Mouse (Mus musculus): ENCODE measurements around the gene Chic1.

Gene Chic1

GRCm38 (mm10) chrX:103356287-103356686 is at the start of gene Chic1:
TSS of gene Chic1 (plus strand) at chrX:103356476.
- in situ Hi-C loops (cut with MboI, MseI), result no loop called here

- in situ Hi-C loops (cut with MboI, MseI), result no loop called here
Measured at GRCm38 (mm10) chrX:103308262-103308661, 48.0 kb upstream of the Chic1 start.

GRCm38 (mm10) chrX:103311723-103312122 is 44.6 kb upstream of the Chic1 start:
- in situ Hi-C loops (cut with MboI, MseI), result no loop called here

- in situ Hi-C loops (cut with MboI, MseI), result no loop called here
Measured at GRCm38 (mm10) chrX:103314146-103314545, 42.1 kb upstream of the Chic1 start.

DNA sequence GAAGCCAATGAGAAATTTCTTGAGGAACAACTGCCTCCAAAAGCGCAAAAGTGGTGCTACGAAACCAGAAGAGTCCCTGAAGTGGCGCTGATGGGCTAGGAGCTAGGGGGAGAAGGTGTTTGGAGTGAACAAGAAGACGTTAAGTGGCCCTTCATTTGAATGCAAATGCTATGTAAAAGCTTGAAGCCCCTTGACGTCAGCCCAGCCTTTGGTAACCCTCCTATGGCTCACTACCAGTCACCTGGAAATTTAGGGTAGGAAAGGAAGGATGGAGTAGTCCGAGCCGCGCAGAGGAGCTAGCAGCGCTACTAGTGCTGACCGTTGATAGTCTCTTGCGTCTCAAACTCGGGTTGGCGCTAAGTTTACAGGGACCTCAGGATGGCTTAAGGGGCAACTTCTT is 35.1 kb upstream of the Chic1 start, which contains the start of gene Cdx4:
TSS of gene Cdx4 (plus strand) at position 253 of the 400 bp plus-strand sequence.
- in situ Hi-C loops (cut with MboI, MseI), result no loop called here

- in situ Hi-C loops (cut with MboI, MseI), result no loop called here
Measured at GRCm38 (mm10) chrX:103325900-103326299, 30.4 kb upstream of the Chic1 start.

DNA sequence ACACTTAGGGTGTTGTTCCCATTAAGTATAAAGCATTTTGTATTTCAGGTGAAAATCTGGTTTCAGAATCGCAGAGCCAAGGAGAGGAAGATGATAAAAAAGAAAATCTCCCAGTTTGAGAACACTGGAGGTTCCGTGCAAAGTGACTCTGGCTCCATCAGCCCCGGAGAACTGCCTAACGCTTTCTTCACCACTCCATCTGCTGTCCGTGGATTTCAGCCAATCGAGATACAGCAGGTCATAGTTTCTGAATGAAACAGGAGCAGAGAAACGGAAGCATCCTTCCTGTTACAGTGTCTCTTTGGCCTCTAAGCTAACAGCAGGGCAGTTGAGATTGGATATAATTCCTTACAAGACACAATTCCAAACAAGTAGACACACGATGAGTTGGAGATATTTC is 26.9 kb upstream of the Chic1 start:
- in situ Hi-C loops (cut with MboI, MseI), result no loop called here

DNA sequence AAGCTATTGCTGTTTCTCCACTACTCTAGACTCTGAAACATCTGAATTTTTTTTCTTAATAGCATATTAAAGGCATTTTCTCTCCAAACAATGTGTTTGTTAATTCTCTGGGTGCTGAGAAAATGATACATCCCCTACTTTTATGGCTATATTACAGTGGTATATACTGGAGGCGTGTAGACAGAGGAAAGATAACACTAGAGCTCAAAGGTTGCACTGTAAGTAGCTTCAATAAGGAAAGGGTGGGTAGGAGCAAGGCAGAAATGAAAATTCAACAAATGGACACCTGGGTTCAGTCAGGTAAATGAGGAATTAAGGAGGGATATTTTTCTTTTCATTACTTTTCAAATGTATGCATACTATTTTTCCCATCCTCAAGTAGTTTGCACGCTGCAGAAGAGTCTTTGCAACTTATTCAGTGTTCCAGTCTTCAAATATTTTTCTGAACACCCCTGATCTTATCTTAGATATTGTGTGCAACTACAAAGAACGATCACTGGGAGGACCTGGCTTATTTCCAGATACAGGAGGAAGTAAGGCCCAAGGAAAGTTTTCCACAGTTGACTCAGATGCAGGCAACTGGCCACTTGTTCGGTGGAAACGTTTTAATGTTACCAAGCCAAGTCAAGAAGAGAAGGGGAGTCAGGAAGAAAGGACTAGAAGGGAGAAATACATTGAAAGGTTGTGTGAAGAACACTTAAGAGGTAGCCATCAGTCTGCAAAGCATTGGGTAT is 25.0 kb upstream of the Chic1 start:
- in situ Hi-C loops (cut with MboI, MseI), result no loop called here

DNA sequence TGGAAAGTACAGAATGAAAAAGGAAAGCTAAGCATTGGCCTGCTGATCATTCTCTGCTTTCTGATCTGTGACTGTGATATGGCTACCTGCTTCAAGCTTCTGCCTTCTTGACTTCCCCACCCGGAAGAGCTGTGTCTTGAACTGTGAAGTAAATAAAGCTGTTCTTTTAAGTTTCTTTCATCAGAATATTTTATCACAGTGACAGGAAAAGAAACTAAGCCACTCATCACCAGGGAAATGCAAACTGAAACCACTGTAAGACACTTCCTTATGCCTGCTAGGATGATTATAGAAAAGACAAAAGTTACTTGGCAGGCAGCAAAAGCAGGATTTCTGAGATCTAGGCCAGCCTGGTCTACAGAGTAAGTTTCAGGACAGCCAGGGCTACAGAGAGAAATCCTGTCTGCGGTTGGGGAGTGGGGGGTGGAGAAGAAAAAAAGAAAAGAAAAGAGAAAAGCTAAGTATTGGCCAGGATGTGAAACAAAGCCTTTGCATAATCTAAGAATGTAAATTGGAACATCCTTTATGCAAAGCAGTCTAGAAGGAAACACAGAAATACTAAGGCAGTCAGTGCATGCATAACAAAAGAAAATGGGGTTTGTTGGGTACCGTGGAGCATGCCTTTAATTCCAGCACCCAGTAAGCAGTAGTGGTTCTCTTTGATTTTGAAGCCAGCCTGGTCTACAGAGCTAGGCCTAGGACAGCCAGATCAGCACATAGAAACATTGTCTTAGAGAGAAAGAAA is 14.7 kb upstream of the Chic1 start:
- in situ Hi-C loops (cut with MboI, MseI), result no loop called here

DNA sequence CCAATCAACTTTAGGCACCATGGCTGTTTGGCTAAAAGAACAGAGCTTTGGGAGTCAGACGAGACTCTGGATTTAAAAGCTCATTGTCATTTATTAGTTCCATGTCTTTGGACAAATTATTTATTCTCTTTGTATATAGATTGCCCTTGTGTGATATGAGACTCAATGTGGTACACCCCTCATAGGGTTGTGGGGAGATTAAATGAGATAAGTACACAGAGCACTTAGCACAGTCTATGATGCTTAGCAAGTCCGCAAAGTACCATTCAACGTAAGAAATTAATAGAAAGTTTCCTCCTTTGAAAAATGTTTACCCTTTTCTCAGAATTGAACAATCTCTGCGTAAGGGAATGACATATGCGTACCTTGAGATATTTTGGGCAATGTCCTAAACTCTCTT is 492 bp upstream of the Chic1 start:
- in situ Hi-C loops (cut with MboI, MseI), result no loop called here

DNA sequence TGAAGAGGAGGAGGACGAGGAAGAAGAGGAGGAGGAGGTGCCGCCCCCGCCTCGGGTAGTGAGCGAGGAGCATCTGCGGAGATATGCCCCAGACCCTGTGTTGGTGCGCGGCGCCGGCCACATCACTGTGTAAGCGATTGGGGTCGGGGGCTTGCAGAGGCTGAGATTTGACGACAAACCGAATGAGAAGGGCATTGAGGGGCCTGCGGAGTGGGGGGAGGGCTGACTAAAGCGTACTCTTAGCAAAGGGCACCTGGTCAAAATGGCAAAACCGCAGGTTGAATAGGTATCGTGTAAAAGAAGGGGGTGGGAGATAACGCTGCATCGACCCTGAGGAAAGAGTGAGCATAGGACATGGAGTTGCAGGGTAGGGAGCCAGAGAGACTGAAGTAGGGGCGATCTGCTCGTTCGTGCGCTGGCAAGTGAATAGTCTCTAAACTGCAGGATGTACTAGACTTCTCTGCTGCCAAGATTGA is 523 bp downstream of the Chic1 start:
- in situ Hi-C loops (cut with MboI, MseI), result no loop called here

DNA sequence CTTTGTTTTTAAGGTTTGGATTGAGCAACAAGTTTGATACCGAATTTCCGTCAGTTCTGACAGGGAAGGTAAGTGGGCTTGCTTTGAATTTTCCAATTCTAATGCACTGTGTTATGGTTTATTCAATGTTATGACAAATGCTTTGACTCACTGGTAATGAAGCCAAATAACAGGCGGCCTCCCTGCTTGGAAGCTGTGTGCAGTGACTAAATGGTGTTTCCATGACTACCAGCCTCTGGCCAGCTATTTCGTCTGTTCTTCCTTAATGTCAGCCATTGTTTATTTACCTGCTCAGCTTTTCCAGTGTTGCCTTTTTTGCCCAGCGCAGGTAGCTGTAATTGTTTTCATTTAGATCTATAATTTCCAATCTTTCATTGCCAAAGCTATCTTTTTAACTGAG is 9.9 kb downstream of the Chic1 start:
- in situ Hi-C loops (cut with MboI, MseI), result loop anchor here (5.0 kb wide), 1 partner anchor 99 kb away; no protein-coding TSS in a partner anchor

DNA sequence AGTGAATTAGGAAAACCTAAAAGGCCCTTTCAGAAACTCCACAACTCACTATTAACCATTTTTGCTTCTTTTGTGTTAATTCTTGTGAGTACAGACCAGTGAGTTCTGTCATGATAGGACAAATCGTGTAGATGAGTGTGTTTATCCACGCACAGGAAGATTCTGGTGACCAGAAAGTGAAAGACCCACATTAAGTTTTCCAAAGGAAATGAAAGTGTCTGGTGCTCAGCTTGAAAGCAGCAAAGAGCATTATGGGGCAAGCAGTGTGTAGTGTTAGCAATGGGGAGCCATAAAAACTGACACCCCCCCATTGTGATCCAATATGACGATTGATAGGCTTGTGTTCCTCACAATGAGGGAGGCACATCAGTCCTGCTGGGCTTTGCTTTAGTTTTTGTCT is 12.4 kb downstream of the Chic1 start:
- in situ Hi-C loops (cut with MboI, MseI), result loop anchor here (5.0 kb wide), 1 partner anchor 101 kb away; no protein-coding TSS in a partner anchor

DNA sequence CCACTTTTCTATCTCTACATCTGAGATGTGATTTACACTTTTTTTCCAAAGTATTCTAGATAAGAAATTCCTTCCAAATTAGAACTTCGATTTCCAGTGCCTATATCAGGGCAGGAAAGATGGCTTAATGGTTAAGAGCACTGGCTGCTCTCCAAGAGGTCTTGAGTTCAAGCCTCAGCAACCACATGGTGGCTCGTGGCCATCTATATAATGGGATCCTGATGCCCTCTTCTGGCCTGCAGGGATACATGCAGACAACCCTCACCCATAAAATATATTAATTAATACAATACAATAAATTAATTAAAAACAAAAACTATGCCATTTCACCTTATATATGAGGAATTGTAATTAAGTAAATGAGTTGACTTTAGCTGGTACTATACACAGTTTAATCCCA is 14.9 kb downstream of the Chic1 start:
- in situ Hi-C loops (cut with MboI, MseI), result no loop called here

- in situ Hi-C loops (cut with MboI, MseI), result no loop called here
Measured at GRCm38 (mm10) chrX:103371627-103372026, 15.4 kb downstream of the Chic1 start.

DNA sequence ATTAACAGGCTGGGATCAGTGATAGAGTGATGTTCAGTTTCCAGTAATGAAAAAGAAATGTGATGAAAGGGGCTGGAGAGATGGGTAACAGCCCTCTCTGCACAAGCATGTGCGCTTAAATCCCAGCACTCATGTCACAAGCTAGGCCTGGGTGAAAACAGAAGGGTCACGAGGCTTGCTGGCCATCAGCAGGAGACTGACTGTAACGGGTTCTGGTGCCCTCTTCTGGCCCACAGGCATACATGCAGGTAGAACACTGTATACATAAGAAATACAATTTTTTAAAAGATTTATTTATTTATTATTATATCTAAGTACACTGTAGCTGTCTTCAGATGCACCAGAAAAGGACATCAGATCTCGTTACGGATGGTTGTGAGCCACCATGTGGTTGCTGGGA is 18.0 kb downstream of the Chic1 start:
- in situ Hi-C loops (cut with MboI, MseI), result no loop called here

- in situ Hi-C loops (cut with MboI, MseI), result no loop called here
Measured at GRCm38 (mm10) chrX:103384528-103384927, 28.3 kb downstream of the Chic1 start.

- in situ Hi-C loops (cut with MboI, MseI), result no loop called here
Measured at GRCm38 (mm10) chrX:103388131-103388530, 31.9 kb downstream of the Chic1 start.

DNA sequence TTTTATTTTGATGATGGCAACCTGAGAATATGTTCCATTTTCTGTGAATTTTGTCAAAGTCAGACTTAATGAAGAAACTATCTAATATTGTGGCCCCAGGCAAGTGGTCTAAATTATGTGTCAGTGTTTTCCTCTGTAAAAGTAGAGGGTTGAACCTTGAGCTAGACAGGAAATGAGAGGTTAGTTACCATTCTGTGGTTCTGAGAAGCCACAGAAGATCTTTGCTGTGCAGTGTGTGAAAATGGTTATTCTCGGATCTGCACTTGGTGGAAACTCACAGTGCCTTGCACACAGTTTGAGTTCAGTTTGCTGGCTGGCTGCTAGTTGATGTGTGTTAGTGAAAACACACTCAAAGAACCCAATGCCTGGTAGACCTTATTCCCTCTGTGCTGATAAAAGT is 37.6 kb downstream of the Chic1 start:
- in situ Hi-C loops (cut with MboI, MseI), result loop anchor here (5.0 kb wide), 1 partner anchor 53 kb away; no protein-coding TSS in a partner anchor

GRCm38 (mm10) chrX:103405021-103405420 is 48.7 kb downstream of the Chic1 start:
- in situ Hi-C loops (cut with MboI, MseI), result no loop called here

- in situ Hi-C loops (cut with MboI, MseI), result no loop called here
Measured at GRCm38 (mm10) chrX:103414167-103414566, 57.9 kb downstream of the Chic1 start, which contains the start of gene Tsx. TSS of gene Tsx (plus strand) at chrX:103414467.

GRCm38 (mm10) chrX:103421710-103422109 is 65.4 kb downstream of the Chic1 start, which contains the start of gene Gm26992:
TSS of gene Gm26992 (plus strand) at chrX:103422010.
- in situ Hi-C loops (cut with MboI, MseI), result no loop called here
